Mouse (Mus musculus) layer of hippocampus, adult 2 months (tissue): ENCODE data around the gene Prss36. TPM values are rescaled to one million over a fixed set of nuclear protein-coding genes. Genes with fewer than 3 reads are reported as not detected.

Source experiments
- DNase-seq, 2 experiments: peaks; one replicate each; pipeline ENCODE4 v3.0.0; 2022; ENCODE audit warnings: low spot score in 2 of 2
- H3K27ac ChIP-seq: fragments of 200-600 bp; 2 replicates; pipeline ENCODE4 v1.8.1; 2022
- H3K4me3 ChIP-seq: fragments of 200-600 bp; 2 replicates; pipeline ENCODE4 v1.8.1; 2022; ENCODE audit warnings: mild to moderate bottlenecking
- CTCF ChIP-seq: fragments of 200-600 bp; conservative IDR thresholded peaks from 2 replicates; pipeline ENCODE4 v1.8.1; 2022; ENCODE audit warnings: antibody characterized with exemption, mild to moderate bottlenecking, moderate library complexity
- total RNA-seq, 2 experiments: library from RNA; stranded (reverse); gene quantifications; 2 replicates each; pipeline ENCODE4 v1.2.3; 2021

Prss36 gene
- total RNA-seq, 2 experiments from 2014 or later, result 9.7 to 10.6 TPM

GRCm38 (mm10) chr7:127929923-127930322, 16.6 kb downstream of the Prss36 start, which contains the start of gene Prss8:
TSS of gene Prss8 (minus strand) at chr7:127930104.
- TF ChIP-seq CTCF, result no peak
- H3K4me3 ChIP-seq, result no peak within 1 kb of the TSS

GRCm38 (mm10) chr7:127928596-127928995, 17.9 kb downstream of the Prss36 start:
- no peak overlapping the region for H3K27ac ChIP-seq
- TF ChIP-seq CTCF, result peak; percentile 35
- DNase-seq, result no peak

More at GRCm38 (mm10) chr7:127929923-127930322, 16.6 kb downstream of the Prss36 start, which contains the start of gene Prss8:
- no peak within 1 kb of the TSS for H3K27ac ChIP-seq
- DNase-seq, result no peak

GRCm38 (mm10) chr7:127927726-127928125, 18.8 kb downstream of the Prss36 start:
- DNase-seq, result no peak
- no peak overlapping the region for H3K4me3 ChIP-seq
- no peak for TF ChIP-seq CTCF
- no peak overlapping the region for H3K27ac ChIP-seq

More at GRCm38 (mm10) chr7:127928596-127928995, 17.9 kb downstream of the Prss36 start:
- H3K4me3 ChIP-seq, result no peak overlapping the region

GRCm38 (mm10) chr7:127926846-127927245, 19.7 kb downstream of the Prss36 start:
- DNase-seq, result no peak
- no peak overlapping the region for H3K27ac ChIP-seq
- no peak for TF ChIP-seq CTCF
- H3K4me3 ChIP-seq, result no peak overlapping the region

- no peak overlapping the region for H3K4me3 ChIP-seq
- no peak for TF ChIP-seq CTCF
- DNase-seq, result no peak
- H3K27ac ChIP-seq, result no peak overlapping the region
These were observed 20.5 kb downstream of the Prss36 start for GRCm38 (mm10) chr7:127926066-127926465.

- no peak overlapping the region for H3K4me3 ChIP-seq
- no peak for TF ChIP-seq CTCF
- no peak overlapping the region for H3K27ac ChIP-seq
- no peak for DNase-seq
These were observed 21.3 kb downstream of the Prss36 start for GRCm38 (mm10) chr7:127925252-127925651.

GRCm38 (mm10) chr7:127923714-127924113, 22.8 kb downstream of the Prss36 start:
- no peak for DNase-seq
- H3K4me3 ChIP-seq, result no peak overlapping the region
- no peak overlapping the region for H3K27ac ChIP-seq
- TF ChIP-seq CTCF, result no peak

- DNase-seq, result no peak
- Histone ChIP-seq H3K4me3 (no peak overlapping the region), H3K27ac (peak overlapping the region; percentile 66)
- no peak for TF ChIP-seq CTCF
These were observed 23.9 kb downstream of the Prss36 start for GRCm38 (mm10) chr7:127922451-127923275.

- TF ChIP-seq CTCF, result peak; percentile 64
- Histone ChIP-seq H3K4me3 (no peak overlapping the region), H3K27ac (peak overlapping the region; percentile 66; the same call in 1 of the 2 replicates)
- DNase-seq, result no peak
These were observed 25.0 kb downstream of the Prss36 start for GRCm38 (mm10) chr7:127921516-127921915.

GRCm38 (mm10) chr7:127919290-127919689, 27.2 kb downstream of the Prss36 start:
- H3K27ac ChIP-seq, result no peak overlapping the region
- TF ChIP-seq CTCF, result peak; percentile 65
- H3K4me3 ChIP-seq, result no peak overlapping the region
- no peak for DNase-seq

GRCm38 (mm10) chr7:127918203-127918602, 28.3 kb downstream of the Prss36 start:
- no peak for DNase-seq

GRCm38 (mm10) chr7:127915293-127915692, 31.2 kb downstream of the Prss36 start:
- no peak for TF ChIP-seq CTCF
- no peak overlapping the region for H3K27ac ChIP-seq
- H3K4me3 ChIP-seq, result no peak overlapping the region
- DNase-seq, result no peak

More at GRCm38 (mm10) chr7:127918203-127918602, 28.3 kb downstream of the Prss36 start:
- Histone ChIP-seq H3K4me3 (no peak overlapping the region), H3K27ac (no peak overlapping the region)
- peak; percentile 72 for TF ChIP-seq CTCF

GRCm38 (mm10) chr7:127912938-127913337, 33.6 kb downstream of the Prss36 start:
- Histone ChIP-seq H3K27ac (peak overlapping the region; percentile 97; the same call in 1 of the 2 replicates), H3K4me3 (peak overlapping the region; percentile 91)
- no peak for TF ChIP-seq CTCF
- no peak for DNase-seq

GRCm38 (mm10) chr7:127912190-127912871, 34.2 kb downstream of the Prss36 start, which contains the start of gene Kat8:
TSS of gene Kat8 (plus strand) at chr7:127912516.
- TF ChIP-seq CTCF, result no peak
- Histone ChIP-seq H3K27ac (peak within 1 kb of the TSS; percentile 97), H3K4me3 (peak within 1 kb of the TSS; percentile 91)
- peak; percentile 86 to 92 for DNase-seq
